Mouse (Mus musculus) gastrocnemius, postnatal 4 days (tissue): ENCODE results near the gene Hist2h2bb. TPM values are rescaled to one million over a fixed set of nuclear protein-coding genes. Genes with fewer than 3 reads are reported as not detected.
"Not testable (repeated sequence)": the region's sequence is repeated elsewhere in the genome, so short reads cannot be mapped to it uniquely, and the experiment has no call there.

Source experiments
- DNase-seq, 2 experiments: peaks; one replicate each; pipeline ENCODE4 v3.0.0; 2021 to 2022; ENCODE audit warnings: low spot score in 2 of 2, mixed read lengths in 2 of 2
- total RNA-seq, 2 experiments: library from RNA; stranded (reverse); gene quantifications; 2 replicates each; pipeline ENCODE4 v1.2.3; 2021

Gene Hist2h2bb
- total RNA-seq, 2 experiments from 2014 or later = 676 to 744 TPM

- peak; percentile 82 to 94 for DNase-seq
Observed at GRCm38 (mm10) chr3:96239949-96240798, 29.4 kb upstream of the Hist2h2bb start, which contains the start of gene Hist2h2aa2. Hist2h2aa2 (minus strand) TSS chr3:96240276.

- DNase-seq = no peak
Observed at GRCm38 (mm10) chr3:96240799-96241197, 28.8 kb upstream of the Hist2h2bb start.

- no peak for DNase-seq
Observed at GRCm38 (mm10) chr3:96243921-96244572, 25.5 kb upstream of the Hist2h2bb start.

- peak; percentile 65 to 81 for DNase-seq
Observed at GRCm38 (mm10) chr3:96245003-96245886, 24.3 kb upstream of the Hist2h2bb start, which contains the start of gene Hist2h2aa1. Hist2h2aa1 (plus strand) TSS chr3:96245497.

GRCm38 (mm10) chr3:96246018-96246417, 23.5 kb upstream of the Hist2h2bb start:
- not testable (repeated sequence) for DNase-seq

- not testable (repeated sequence) for DNase-seq
Observed at GRCm38 (mm10) chr3:96246427-96246856, 23.1 kb upstream of the Hist2h2bb start, which contains the start of gene Hist2h3c1. Hist2h3c1 (plus strand) TSS chr3:96246685.

GRCm38 (mm10) chr3:96247356-96248140, 22.0 kb upstream of the Hist2h2bb start:
- no peak for DNase-seq

- no peak for DNase-seq
Observed at GRCm38 (mm10) chr3:96248141-96249033, 21.2 kb upstream of the Hist2h2bb start.

GRCm38 (mm10) chr3:96249034-96249345, 20.6 kb upstream of the Hist2h2bb start:
- DNase-seq = no peak

GRCm38 (mm10) chr3:96250890-96251289, 18.7 kb upstream of the Hist2h2bb start:
- no peak for DNase-seq

- no peak for DNase-seq
Observed at GRCm38 (mm10) chr3:96251787-96252186, 17.8 kb upstream of the Hist2h2bb start.

- DNase-seq = no peak
Observed at GRCm38 (mm10) chr3:96254683-96255355, 14.7 kb upstream of the Hist2h2bb start.

- no peak for DNase-seq
Observed at GRCm38 (mm10) chr3:96255926-96256593, 13.5 kb upstream of the Hist2h2bb start.

- no peak for DNase-seq
Observed at GRCm38 (mm10) chr3:96257190-96257589, 12.4 kb upstream of the Hist2h2bb start.

GRCm38 (mm10) chr3:96260220-96260619, 9.3 kb upstream of the Hist2h2bb start:
- DNase-seq = no peak

- no peak for DNase-seq
Observed at GRCm38 (mm10) chr3:96261623-96262022, 7.9 kb upstream of the Hist2h2bb start.

GRCm38 (mm10) chr3:96262216-96262875, 7.2 kb upstream of the Hist2h2bb start:
- peak; percentile 49 to 82 for DNase-seq
